Mouse (Mus musculus) stomach, embryonic 14.5 days (tissue): ENCODE results near the gene Derl3. TPM values are rescaled to one million over a fixed set of nuclear protein-coding genes. Genes with fewer than 3 reads are reported as not detected.
"Not testable (repeated sequence)": the region's sequence is repeated elsewhere in the genome, so short reads cannot be mapped to it uniquely, and the experiment has no call there.

Experiments
- ATAC-seq: fragments of 200-750 bp; cut with Nextera tagmentation; 2 replicates; pipeline ENCODE4 v1.8.0; 2017; ENCODE audit warnings: low read depth, moderate TSS enrichment; ENCODE audit not compliant: insufficient number of reproducible peaks, insufficient read depth, low FRiP score
- H3K27ac ChIP-seq: fragments of 300-500 bp; sonication (generic); 2 replicates; pipeline ENCODE4 v1.5.1; 2014; ENCODE audit warnings: mild to moderate bottlenecking, low read length, moderate library complexity, mixed read lengths
- H3K27me3 ChIP-seq: fragments of 300-500 bp; sonication (generic); 2 replicates; pipeline ENCODE4 v1.6.1; 2014; ENCODE audit warnings: low read length, control low read depth, mixed read lengths; ENCODE audit not compliant: control insufficient read depth, insufficient read depth
- H3K36me3 ChIP-seq: fragments of 300-500 bp; sonication (generic); 2 replicates; pipeline ENCODE4 v1.6.1; 2014; ENCODE audit warnings: mild to moderate bottlenecking, control low read depth, low read length, moderate library complexity, mixed read lengths; ENCODE audit not compliant: control insufficient read depth, insufficient read depth
- H3K4me1 ChIP-seq: fragments of 300-500 bp; sonication (generic); 2 replicates; pipeline ENCODE4 v1.6.1; 2014; ENCODE audit warnings: low read length, control low read depth, mixed read lengths; ENCODE audit not compliant: control insufficient read depth, insufficient read depth
- H3K4me2 ChIP-seq: fragments of 300-500 bp; sonication (generic); replicated peaks from 2 replicates; pipeline ENCODE4 v1.6.1; 2014; ENCODE audit warnings: low read depth, low read length, control low read depth
- H3K4me3 ChIP-seq: fragments of 300-500 bp; sonication (generic); 2 replicates; pipeline ENCODE4 v1.5.1; 2014; ENCODE audit warnings: low read depth, low read length, control low read depth
- H3K9ac ChIP-seq: fragments of 300-500 bp; sonication (generic); replicated peaks from 2 replicates; pipeline ENCODE4 v1.6.1; 2014; ENCODE audit warnings: low read depth, mild to moderate bottlenecking, control low read depth, low read length, moderate library complexity, mixed read lengths
- H3K9me3 ChIP-seq: fragments of 300-500 bp; sonication (generic); 2 replicates; pipeline ENCODE4 v1.6.1; 2016; ENCODE audit warnings: low read depth, low read length, control low read depth; ENCODE audit not compliant: control insufficient read depth
- WGBS: fragments of 180-500 bp; shearing (Covaris S2); extraction: QIAGEN DNeasy Blood & Tissue Kit; methylation state at CpG from one replicate; pipeline ENCODE4 v1.1.7; 2014; 5-methylcytosine and 5-hydroxymethylcytosine counted together
- polyA plus RNA-seq: library from polyadenylated mRNA; unstranded; fragments of >200 nt; fragmentation: Nextera tagmentation; extraction: Ambion mirVana; gene quantifications from 2 replicates; pipeline ENCODE4 v1.2.1, GENCODE M21; 2014

Gene Derl3
- polyA plus RNA-seq = 2.3 and 3.3 TPM in 2 replicates

- Histone ChIP-seq H3K9ac (no peak within 1 kb of the TSS), H3K27ac (no peak within 1 kb of the TSS), H3K4me2 (peak within 1 kb of the TSS; percentile 82), H3K4me3 (peak within 1 kb of the TSS; percentile 33), H3K9me3 (no peaks in the 10 kb centered on the region), H3K27me3 (no peaks in the 10 kb centered on the region), H3K4me1 (peaks cover 9% of the 10 kb centered on the region; the same call in 1 of the 2 replicates), H3K36me3 (peaks cover 28% of the 10 kb centered on the region)
- ATAC-seq = peak; percentile 99
- under 1% methylated on average over 50 of the region's 51 CpGs for WGBS
Measured at GRCm38 (mm10) chr10:75893089-75893750, at the start of gene Derl3. Gene Derl3, plus strand, starts transcription at chr10:75893413.

- not testable (repeated sequence) for ATAC-seq, H3K27ac ChIP-seq, H3K36me3 ChIP-seq, H3K9me3 ChIP-seq, H3K4me2 ChIP-seq, H3K4me3 ChIP-seq, H3K27me3 ChIP-seq, H3K9ac ChIP-seq, H3K4me1 ChIP-seq
- WGBS = 70% methylated on average over 6 of the region's 6 CpGs
Measured at GRCm38 (mm10) chr10:75843898-75844297, 49.3 kb upstream of the Derl3 start.

- Histone ChIP-seq H3K36me3 (no peaks in the 10 kb centered on the region), H3K27me3 (no peaks in the 10 kb centered on the region), H3K9me3 (no peaks in the 10 kb centered on the region), H3K9ac (no peak overlapping the region), H3K4me2 (no peak overlapping the region), H3K4me3 (no peak overlapping the region), H3K4me1 (no peaks in the 10 kb centered on the region), H3K27ac (no peak overlapping the region)
- ATAC-seq = no peak
- WGBS = 58% methylated on average over 1 of the region's 1 CpGs
Measured at GRCm38 (mm10) chr10:75844800-75845199, 48.4 kb upstream of the Derl3 start.

DNA sequence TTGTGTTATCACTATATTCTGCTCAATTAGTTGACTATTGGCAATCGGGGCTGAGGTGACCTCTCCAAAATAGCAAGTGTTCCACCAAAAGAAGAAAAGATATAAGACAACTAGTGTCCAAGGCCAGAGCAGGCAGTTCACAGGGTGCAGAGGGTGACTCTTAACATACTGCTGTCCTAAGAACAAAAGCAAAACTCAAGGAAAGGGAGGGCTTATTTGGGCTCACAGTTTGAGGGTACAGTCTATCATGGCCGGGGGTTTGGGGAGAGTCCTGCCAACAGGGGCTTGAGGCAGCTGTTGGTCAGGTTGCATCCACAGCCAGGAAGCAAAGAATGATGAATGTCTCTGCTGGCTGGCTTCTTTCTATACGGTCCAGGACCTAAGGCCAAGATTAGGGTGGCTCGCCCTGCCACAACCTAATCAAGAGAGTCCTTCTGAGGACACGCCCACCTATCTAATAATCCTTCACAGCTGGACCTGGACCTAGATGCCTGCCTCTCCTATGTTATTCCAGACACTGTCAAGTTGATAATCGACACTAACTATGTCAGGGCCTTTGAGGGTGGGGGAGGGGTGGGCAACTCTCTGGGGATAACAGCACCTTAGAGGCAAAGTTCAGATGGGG lies 47.8 kb upstream of the Derl3 start:
- Histone ChIP-seq H3K9ac (no peak overlapping the region), H3K27ac (no peak overlapping the region), H3K4me1 (no peaks in the 10 kb centered on the region), H3K36me3 (no peaks in the 10 kb centered on the region), H3K4me3 (no peak overlapping the region), H3K4me2 (no peak overlapping the region), H3K27me3 (no peaks in the 10 kb centered on the region), H3K9me3 (no peaks in the 10 kb centered on the region)
- WGBS = 65% methylated on average over 6 of the region's 6 CpGs
- no peak; the same call in 1 of the 2 replicates for ATAC-seq

DNA sequence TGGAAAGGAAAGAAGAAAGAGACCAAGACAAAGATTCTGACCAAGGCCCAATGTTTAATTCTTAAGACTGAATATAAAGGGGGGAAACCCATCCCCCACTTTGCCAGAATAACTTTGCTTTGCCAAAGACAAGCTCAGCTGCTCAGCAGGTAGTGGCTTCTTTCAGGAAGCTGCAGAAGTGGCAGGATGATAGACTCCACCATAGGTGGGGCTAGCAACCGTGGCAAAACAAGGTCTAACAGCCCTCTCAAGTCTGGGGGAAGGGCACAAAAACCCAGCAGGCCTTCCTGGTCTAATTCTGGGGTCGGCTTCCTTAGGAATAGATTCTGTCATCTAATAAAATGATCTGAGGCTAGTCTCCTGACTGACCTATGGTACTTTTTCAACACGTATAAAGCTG lies 44.8 kb upstream of the Derl3 start:
- no peaks in the 10 kb centered on the region for H3K36me3 ChIP-seq
- 25% methylated on average over 3 of the region's 3 CpGs for WGBS
- H3K27ac ChIP-seq = no peak overlapping the region
- no peak overlapping the region for H3K9ac ChIP-seq
- 0 out of 2 replicates have a peak, but pooled peaks cover 3% of the 10 kb centered on the region for H3K4me1 ChIP-seq
- H3K4me2 ChIP-seq = no peak overlapping the region
- H3K9me3 ChIP-seq = no peaks in the 10 kb centered on the region
- H3K4me3 ChIP-seq = no peak overlapping the region
- no peaks in the 10 kb centered on the region for H3K27me3 ChIP-seq
- no peak for ATAC-seq

DNA sequence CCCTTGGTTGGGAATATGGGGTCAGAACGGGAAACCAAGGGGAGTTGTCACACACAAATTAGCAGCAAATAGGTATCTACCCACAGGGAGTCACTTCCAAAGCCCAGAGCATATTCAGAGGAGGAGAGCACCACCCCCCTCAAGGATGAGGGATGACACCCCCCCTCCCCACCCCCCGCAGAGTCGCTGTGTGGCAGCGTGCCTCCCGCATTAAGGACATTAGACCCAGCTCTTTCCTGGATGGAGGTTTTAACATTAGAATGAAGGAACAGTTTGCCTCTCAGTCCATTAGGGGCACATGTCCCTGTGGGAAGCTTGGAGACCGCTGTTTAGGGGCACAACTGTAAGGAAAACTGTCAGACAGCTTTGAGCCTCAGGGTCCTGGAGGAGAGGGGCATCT lies 42.1 kb upstream of the Derl3 start:
- Histone ChIP-seq H3K4me1 (0 out of 2 replicates have a peak, but pooled peaks cover 3% of the 10 kb centered on the region), H3K4me3 (no peak overlapping the region), H3K27ac (no peak overlapping the region), H3K9ac (no peak overlapping the region), H3K4me2 (no peak overlapping the region), H3K9me3 (no peaks in the 10 kb centered on the region), H3K27me3 (no peaks in the 10 kb centered on the region), H3K36me3 (no peaks in the 10 kb centered on the region)
- no peak for ATAC-seq
- 10% methylated on average over 6 of the region's 6 CpGs for WGBS

DNA sequence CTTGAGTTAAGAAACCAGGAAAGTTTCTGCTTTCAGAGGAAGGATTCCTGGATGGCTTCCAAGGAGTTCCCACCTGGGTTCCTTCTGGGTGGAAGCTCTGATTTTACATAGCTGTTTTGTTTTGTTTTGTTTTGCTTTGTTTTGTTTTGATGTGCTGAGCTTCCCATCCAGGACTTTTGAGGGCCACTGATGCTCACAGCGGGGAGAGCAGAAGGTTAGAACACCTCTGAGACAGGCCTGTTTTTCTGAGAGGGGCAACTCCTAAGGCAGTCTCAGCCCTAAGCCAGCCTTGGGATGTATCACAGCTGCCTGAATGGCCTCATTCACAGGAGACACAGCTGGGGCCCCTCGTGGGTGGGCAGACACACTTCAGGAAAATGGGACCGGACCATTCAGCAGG lies 41.5 kb upstream of the Derl3 start:
- Histone ChIP-seq H3K4me1 (0 out of 2 replicates have a peak, but pooled peaks cover 3% of the 10 kb centered on the region), H3K4me3 (no peak overlapping the region), H3K27me3 (no peaks in the 10 kb centered on the region), H3K9me3 (no peaks in the 10 kb centered on the region), H3K27ac (no peak overlapping the region), H3K36me3 (no peaks in the 10 kb centered on the region), H3K4me2 (no peak overlapping the region), H3K9ac (no peak overlapping the region)
- no peak for ATAC-seq
- 33% methylated on average over 3 of the region's 3 CpGs for WGBS

DNA sequence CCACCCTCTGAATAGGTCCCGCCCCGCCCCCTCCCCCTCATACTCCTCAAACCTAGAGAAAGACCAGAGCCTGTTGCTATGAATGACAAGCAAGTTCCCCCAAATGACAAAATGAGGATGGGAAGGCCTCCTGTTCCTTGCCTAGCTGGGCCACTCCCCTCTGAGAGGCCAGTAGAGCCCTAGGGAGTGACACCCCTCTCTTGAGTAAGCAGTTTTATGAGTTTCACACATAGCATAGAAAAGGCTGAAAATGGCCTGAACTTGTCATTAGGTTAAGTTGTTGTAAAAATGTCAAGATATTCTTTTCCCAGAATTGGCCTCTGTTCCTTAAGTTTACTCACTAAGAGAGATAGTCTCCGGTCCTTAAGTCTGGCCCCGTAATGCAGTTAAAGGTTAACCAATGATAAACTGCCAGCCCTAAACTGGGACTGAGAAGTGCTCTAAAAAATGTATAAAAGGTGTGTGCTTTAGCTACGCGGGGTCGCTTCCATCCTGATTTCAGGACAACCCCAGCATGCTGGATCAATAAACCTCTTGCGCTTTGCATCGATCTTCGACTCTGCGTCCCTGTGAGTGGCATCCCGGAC lies 40.6 kb upstream of the Derl3 start:
- H3K4me1 ChIP-seq = 0 out of 2 replicates have a peak, but pooled peaks cover 3% of the 10 kb centered on the region
- H3K4me2 ChIP-seq = no peak overlapping the region
- no peak overlapping the region for H3K4me3 ChIP-seq
- H3K27ac ChIP-seq = no peak overlapping the region
- no peak for ATAC-seq
- H3K27me3 ChIP-seq = no peaks in the 10 kb centered on the region
- peaks cover 9% of the 10 kb centered on the region; the same call in 1 of the 2 replicates for H3K36me3 ChIP-seq
- no peak overlapping the region for H3K9ac ChIP-seq
- no peaks in the 10 kb centered on the region for H3K9me3 ChIP-seq
- 79% methylated on average over 12 of the region's 12 CpGs for WGBS
